Mouse (Mus musculus) brain, embryonic 14.5 days (tissue): ENCODE measurements around the gene Lpar3.

Experiments used
- CTCF ChIP-seq: fragments of 200-500 bp; IDR thresholded peaks from 2 replicates; pipeline ENCODE4 v1.5.1; 2012; ENCODE audit warnings: inconsistent platforms, mild to moderate bottlenecking, moderate library complexity, borderline replicate concordance; ENCODE audit not compliant: insufficient read depth, insufficient read length; ENCODE audit errors: extremely low read depth
- POLR2A ChIP-seq: fragments of 200-500 bp; IDR thresholded peaks from 2 replicates; pipeline ENCODE4 v1.6.1; 2012; ENCODE audit warnings: mild to moderate bottlenecking, inconsistent platforms, borderline replicate concordance; ENCODE audit not compliant: poor library complexity, insufficient read depth, insufficient read length, severe bottlenecking; ENCODE audit errors: extremely low read depth

DNA sequence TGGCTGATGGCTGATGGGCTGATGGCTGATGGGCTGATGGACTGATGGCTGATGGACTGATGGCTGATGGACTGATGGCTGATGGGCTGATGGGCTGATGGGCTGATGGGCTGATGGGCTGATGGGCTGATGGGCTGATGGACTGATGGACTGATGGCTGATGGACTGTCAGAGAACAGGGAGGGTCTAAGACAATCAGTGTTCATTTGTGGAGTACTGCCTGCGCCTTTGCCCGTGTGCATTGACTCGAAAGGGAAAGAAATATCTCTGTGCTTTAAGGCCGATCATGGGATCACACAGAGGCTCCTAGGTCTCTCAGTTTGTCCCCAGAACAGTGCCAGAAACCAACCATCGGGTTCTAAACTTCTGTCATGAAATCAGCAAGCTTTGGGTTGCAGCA, 34.4 kb downstream of the Lpar3 start:
- TF ChIP-seq POLR2A (no peak), CTCF (no peak)
